Mouse (Mus musculus) naive thymus-derived CD4-positive, alpha-beta T cell, adult 5 months (primary cell): Measurements from ENCODE around the gene Krt23. TPM values are rescaled to one million over a fixed set of nuclear protein-coding genes. Genes with fewer than 3 reads are reported as not detected.

Source experiments
- polyA plus RNA-seq: library from polyadenylated mRNA; unstranded; fragments of 100-300 nt; shearing (Covaris generic); gene quantifications from one replicate; pipeline ENCODE4 v1.2.1, GENCODE M21; 2017

The Krt23 gene
- not detected for polyA plus RNA-seq

DNA sequence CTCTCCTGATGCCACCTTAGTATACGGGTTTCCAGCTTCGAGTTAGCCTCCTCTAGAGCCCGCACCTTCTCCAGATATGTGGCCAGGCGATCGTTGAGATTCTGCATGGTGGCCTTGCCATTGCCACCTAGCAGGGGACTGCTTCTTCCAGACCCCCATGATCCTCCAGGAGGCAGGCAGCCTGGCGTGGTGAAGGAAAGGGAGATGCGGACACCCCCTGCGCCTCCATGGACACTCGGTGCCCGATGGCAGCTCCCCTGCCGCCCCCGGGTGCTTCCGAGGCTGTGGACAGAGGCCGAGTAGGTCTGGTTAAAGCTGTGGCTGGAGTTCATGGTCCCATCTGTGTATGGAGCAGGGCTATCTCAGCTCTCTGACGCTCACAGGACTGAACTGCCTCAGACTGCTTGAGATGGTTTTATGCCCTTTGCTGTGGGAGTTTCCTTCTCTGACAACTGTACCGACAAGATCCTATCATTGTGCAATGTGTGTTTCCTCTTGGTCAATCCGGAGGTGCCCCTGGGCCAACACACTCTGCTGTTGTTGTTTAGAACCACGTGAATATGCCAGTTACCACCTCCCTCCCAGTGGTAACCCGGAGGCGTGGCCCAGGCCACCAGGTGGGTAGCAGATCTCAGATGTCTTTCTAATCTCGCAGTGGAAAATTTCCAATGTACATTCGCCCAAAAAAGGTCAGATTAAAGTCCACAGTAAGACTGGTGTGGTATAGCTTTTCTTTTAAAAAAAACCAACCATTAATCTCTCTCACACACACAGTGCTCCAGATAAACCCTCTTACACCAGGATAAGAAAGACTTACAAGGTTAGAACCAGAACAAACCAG, at the start of gene Krt23:
Gene Krt23 (minus strand): TSS at position 405 of the 841 bp plus-strand sequence.

DNA sequence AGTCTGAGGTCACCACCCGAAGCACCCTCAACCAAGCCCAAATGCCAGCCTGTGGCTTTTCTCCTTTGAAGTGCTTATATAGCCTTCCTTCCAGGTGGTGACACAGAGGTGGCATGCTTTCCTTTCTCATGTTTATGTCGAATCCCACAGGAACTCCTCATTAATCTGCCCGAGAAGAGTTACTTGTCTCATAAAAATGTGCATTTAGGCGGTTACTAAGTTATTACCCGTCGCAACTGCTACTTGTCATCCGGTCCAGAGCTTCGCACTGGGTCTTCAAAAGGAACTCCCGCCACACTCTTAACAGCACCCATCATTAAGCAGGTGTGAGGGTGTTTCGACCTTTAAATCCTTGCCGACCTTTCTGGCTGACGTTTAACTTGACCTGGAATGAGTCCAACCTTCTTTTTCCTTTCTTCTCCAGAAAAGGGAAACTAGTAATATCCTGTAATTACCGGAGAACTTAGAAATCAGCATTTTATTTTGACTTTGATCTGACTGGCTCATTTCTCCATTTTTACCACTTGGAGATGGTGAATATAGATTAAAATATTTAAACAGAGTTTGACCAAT, 28.4 kb upstream of the Krt23 start, which contains the start of gene Krt39:
Gene Krt39 (minus strand): TSS at position 51 of the 573 bp plus-strand sequence.

DNA sequence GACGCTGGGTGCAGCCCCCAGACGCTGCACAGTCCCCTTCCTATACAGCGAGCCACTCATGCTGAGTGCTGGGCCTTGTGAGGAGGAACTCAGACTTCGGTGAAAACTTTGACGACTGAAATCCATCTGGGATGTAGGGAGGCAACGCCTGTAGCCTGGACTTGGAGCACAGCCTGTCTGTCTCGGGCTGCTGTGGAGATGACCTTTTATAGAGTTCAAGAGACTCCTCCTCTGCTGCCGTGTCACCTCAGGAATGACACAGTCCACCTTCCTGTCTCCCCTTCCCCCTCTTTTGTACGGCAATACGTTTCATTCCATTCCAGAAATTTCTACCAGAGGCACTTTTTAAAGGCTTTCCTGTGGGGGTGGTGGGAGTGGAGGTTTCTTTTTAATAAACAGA, 55.0 kb downstream of the Krt23 start, which contains the start of gene Krt20:
Gene Krt20 (minus strand): TSS at position 179 of the 400 bp plus-strand sequence.

Other genes starting within 250 kb of the Krt23 start
- 0.58 TPM for gene Krt222, start 249.1 kb downstream of the Krt23 start, polyA plus RNA-seq
- gene Krt24, start 207.9 kb downstream of the Krt23 start, polyA plus RNA-seq = not detected
- gene Krt25, start 170.2 kb downstream of the Krt23 start, polyA plus RNA-seq = not detected
- not detected for gene Krt26, start 155.2 kb downstream of the Krt23 start, polyA plus RNA-seq
- not detected for gene Krt27, start 142.0 kb downstream of the Krt23 start, polyA plus RNA-seq
- not detected for gene Krt28, start 118.2 kb downstream of the Krt23 start, polyA plus RNA-seq
- 8.2 TPM for gene Krt10, start 103.8 kb downstream of the Krt23 start, polyA plus RNA-seq
- gene Krt12, start 70.9 kb downstream of the Krt23 start, polyA plus RNA-seq = not detected
- not detected for gene Krt20, start 55.0 kb downstream of the Krt23 start, polyA plus RNA-seq
- not detected for gene Krt39, start 28.2 kb upstream of the Krt23 start, polyA plus RNA-seq
- not detected for gene Krt40, start 50.0 kb upstream of the Krt23 start, polyA plus RNA-seq
- gene Krtap3-3, start 57.7 kb upstream of the Krt23 start, polyA plus RNA-seq = not detected
- gene Krtap3-2, start 63.7 kb upstream of the Krt23 start, polyA plus RNA-seq = not detected
- not detected for gene Gm11939, start 66.3 kb upstream of the Krt23 start, polyA plus RNA-seq
- not detected for gene Krtap3-1, start 73.5 kb upstream of the Krt23 start, polyA plus RNA-seq
- not detected for gene Krtap1-5, start 87.9 kb upstream of the Krt23 start, polyA plus RNA-seq
- not detected for gene Krtap1-4, start 90.5 kb upstream of the Krt23 start, polyA plus RNA-seq
- not detected for gene Krtap1-3, start 98.2 kb upstream of the Krt23 start, polyA plus RNA-seq
- not detected for gene Krtap9-3, start 105.0 kb upstream of the Krt23 start, polyA plus RNA-seq
- gene Gm11938, start 110.2 kb upstream of the Krt23 start, polyA plus RNA-seq = not detected
- gene Gm11937, start 117.1 kb upstream of the Krt23 start, polyA plus RNA-seq = not detected
- gene Krtap2-4, start 121.7 kb upstream of the Krt23 start, polyA plus RNA-seq = not detected
- gene Gm11562, start 127.3 kb upstream of the Krt23 start, polyA plus RNA-seq = not detected
- not detected for gene Krtap4-1, start 135.1 kb upstream of the Krt23 start, polyA plus RNA-seq
- gene Krtap4-2, start 141.9 kb upstream of the Krt23 start, polyA plus RNA-seq = not detected
- not detected for gene Krtap4-7, start 151.0 kb upstream of the Krt23 start, polyA plus RNA-seq
- gene Gm11555, start 157.1 kb upstream of the Krt23 start, polyA plus RNA-seq = not detected
- not detected for gene Gm11563, start 165.8 kb upstream of the Krt23 start, polyA plus RNA-seq
- gene Krtap4-6, start 172.8 kb upstream of the Krt23 start, polyA plus RNA-seq = not detected
- gene Gm14190, start 197.6 kb upstream of the Krt23 start, polyA plus RNA-seq = not detected
- not detected for gene Gm14180, start 241.2 kb upstream of the Krt23 start, polyA plus RNA-seq